Comparison of ENCODE assay signal across 7 mouse cellular contexts in the genomic region with DNA sequence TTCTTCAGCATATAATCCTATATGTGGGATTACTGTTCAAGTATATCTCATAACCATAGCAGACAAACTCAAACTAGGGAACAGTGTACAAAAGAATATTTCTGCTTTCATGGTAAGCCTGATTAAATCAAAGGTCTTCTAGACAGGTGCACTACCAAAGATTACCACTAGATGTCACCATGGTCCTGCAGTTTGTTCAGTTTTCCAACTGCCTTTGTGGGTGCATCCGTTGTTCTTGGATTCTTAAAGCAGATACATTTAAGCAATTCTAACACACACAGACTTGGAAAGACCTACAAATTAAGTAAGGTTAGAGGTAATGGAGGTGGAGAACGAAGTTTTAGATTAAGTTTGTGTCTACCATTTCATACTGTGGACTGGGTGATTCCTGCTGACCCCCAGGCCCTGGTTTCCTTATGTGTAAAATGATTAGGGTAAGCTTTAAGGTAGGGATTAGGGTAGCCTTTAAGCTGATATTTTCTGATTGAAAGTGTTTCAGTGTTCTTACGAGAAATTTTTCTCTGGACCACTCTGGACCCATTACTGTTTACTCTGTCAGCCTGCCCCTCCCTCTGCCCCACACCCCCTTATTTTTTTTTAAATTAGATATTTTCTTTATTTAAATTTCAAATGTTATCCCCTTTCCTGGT. TPM values are rescaled to one million over a fixed set of nuclear protein-coding genes. Genes with fewer than 3 reads are reported as not detected.
DNase-seq lines count a peak whose midpoint lies in the region; ATAC-seq and TF ChIP-seq lines count a peak whose summit lies in the region.

No protein-coding gene starts in this region.

- no peak overlapping the region for H3K4me2 ChIP-seq in forebrain, embryonic 13.5 days
- no peak overlapping the region for H3K4me2 ChIP-seq in limb, embryonic 14.5 days (replicated peaks; ENCODE audit: low read depth, low read length, severe bottlenecking)
- no peak overlapping the region for H3K4me2 ChIP-seq in neural tube, embryonic 14.5 days (ENCODE audit: low read depth, low read length)

- H3K4me1 ChIP-seq in forebrain, embryonic 13.5 days = no peaks in the 10 kb centered on the region
- H3K4me1 ChIP-seq in limb, embryonic 14.5 days (ENCODE audit: control insufficient read depth, insufficient read depth, low read length) = 0 out of 2 replicates have a peak, but pooled peaks cover 3% of the 10 kb centered on the region
- H3K4me1 ChIP-seq in neural tube, embryonic 14.5 days (ENCODE audit: control insufficient read depth, insufficient read depth, low read length) = no peaks in the 10 kb centered on the region

- DNase-seq in 3134 (ENCODE audit: extremely low read depth, insufficient read length, low spot score) = peak; percentile 43
- DNase-seq in CD4-positive helper T cell, adult 2 months (ENCODE audit: low read depth, low spot score) = peak; percentile 75
- peak; percentile 67 for DNase-seq in brain, embryonic 18.5 days (ENCODE audit: low read depth, low spot score)
- DNase-seq in hindlimb bud, embryonic 11.5 days (ENCODE audit: extremely low spot score, low read depth, low spot score) = peak; percentile 92
- DNase-seq in limb, embryonic 14.5 days (ENCODE audit: low spot score) = peak; percentile 94

- no peak overlapping the region for H3K27ac ChIP-seq in forebrain, embryonic 13.5 days
- H3K27ac ChIP-seq in limb, embryonic 14.5 days (replicated peaks; ENCODE audit: low read depth, low read length) = no peak overlapping the region
- no peak overlapping the region for H3K27ac ChIP-seq in neural tube, embryonic 14.5 days (ENCODE audit: low read depth, low read length)

- H3K27me3 ChIP-seq in forebrain, embryonic 13.5 days = no peaks in the 10 kb centered on the region
- H3K27me3 ChIP-seq in limb, embryonic 14.5 days (ENCODE audit: control insufficient read depth, insufficient read depth, low read length) = no peaks in the 10 kb centered on the region
- no peaks in the 10 kb centered on the region for H3K27me3 ChIP-seq in neural tube, embryonic 14.5 days (ENCODE audit: control insufficient read depth, insufficient read depth, low read length)

- ATAC-seq in forebrain, embryonic 13.5 days = peak; percentile 77
- ATAC-seq in limb, embryonic 14.5 days (ENCODE audit: low FRiP score, low read depth) = peak; percentile 60; the same call in 1 of the 2 replicates
- ATAC-seq in neural tube, embryonic 14.5 days (ENCODE audit: low read depth) = peak; percentile 81

- no peaks in the 10 kb centered on the region for H3K36me3 ChIP-seq in forebrain, embryonic 13.5 days (ENCODE audit: poor library complexity, severe bottlenecking)
- no peaks in the 10 kb centered on the region for H3K36me3 ChIP-seq in limb, embryonic 14.5 days (ENCODE audit: control insufficient read depth, insufficient read depth, low read length)
- no peaks in the 10 kb centered on the region for H3K36me3 ChIP-seq in neural tube, embryonic 14.5 days (ENCODE audit: control insufficient read depth, insufficient read depth, low read length)

- H3K9ac ChIP-seq in forebrain, embryonic 13.5 days = no peak overlapping the region
- H3K9ac ChIP-seq in limb, embryonic 14.5 days (ENCODE audit: low read depth, low read length, severe bottlenecking) = no peak overlapping the region
- no peak overlapping the region for H3K9ac ChIP-seq in neural tube, embryonic 14.5 days (replicated peaks; ENCODE audit: low read depth, low read length)

- H3K4me3 ChIP-seq in forebrain, embryonic 13.5 days = no peak overlapping the region
- H3K4me3 ChIP-seq in limb, embryonic 14.5 days (replicated peaks; ENCODE audit: low read length) = no peak overlapping the region
- H3K4me3 ChIP-seq in neural tube, embryonic 14.5 days (ENCODE audit: low read depth, low read length) = no peak overlapping the region

- no peaks in the 10 kb centered on the region for H3K9me3 ChIP-seq in forebrain, embryonic 13.5 days (replicated peaks)
- no peaks in the 10 kb centered on the region for H3K9me3 ChIP-seq in limb, embryonic 14.5 days (ENCODE audit: control insufficient read depth, low read length)
- no peaks in the 10 kb centered on the region for H3K9me3 ChIP-seq in neural tube, embryonic 14.5 days (ENCODE audit: control insufficient read depth, low read length)

- TF ChIP-seq POLR2A in limb, embryonic 14.5 days (IDR thresholded peaks at IDR 0.05; ENCODE audit: borderline replicate concordance, extremely low read depth, insufficient read depth, insufficient read length) = no peak

- WGBS in forebrain, embryonic 13.5 days = 12% methylated on average over 3 of the region's 3 CpGs
- WGBS in limb, embryonic 14.5 days = 5% methylated on average over 3 of the region's 3 CpGs
- WGBS in neural tube, embryonic 14.5 days = 13% methylated on average over 3 of the region's 3 CpGs

RNA-seq across cellular contexts. Expression of a gene that starts 30.9 kb away (rescaled TPM):
- polyA plus RNA-seq in forebrain, embryonic 13.5 days (2015; fragmentation: Nextera tagmentation; extraction: Ambion mirVana) = 30.7 and 36.4 TPM in 2 replicates
- 42.9 and 60.5 TPM in 2 replicates for polyA plus RNA-seq in limb, embryonic 14.5 days (2012; rRNA removed)
- polyA plus RNA-seq in limb, embryonic 14.5 days (2014; fragmentation: Nextera tagmentation; extraction: Ambion mirVana) = 71.4 and 85.0 TPM in 2 replicates
- polyA plus RNA-seq in neural tube, embryonic 14.5 days (2014; fragmentation: Nextera tagmentation; extraction: Ambion mirVana) = 194 and 226 TPM in 2 replicates

Comparison
In these comparisons a context has a peak if more than half of its experiments do, and no peak if none do; other contexts are left out.
1. DNase-seq: peak in every context shown above with its lines; median percentile 94 in limb, embryonic 14.5 days; 92 in hindlimb bud, embryonic 11.5 days; 75 in CD4-positive helper T cell, adult 2 months; 67 in brain, embryonic 18.5 days; 43 in 3134.